Mouse (Mus musculus): Measurements from ENCODE around the gene Cfap99. TPM values are rescaled to one million over a fixed set of nuclear protein-coding genes. Genes with fewer than 3 reads are reported as not detected.

Cfap99 gene
- polyA plus RNA-seq (2017; shearing (Covaris generic)), result not detected

DNA sequence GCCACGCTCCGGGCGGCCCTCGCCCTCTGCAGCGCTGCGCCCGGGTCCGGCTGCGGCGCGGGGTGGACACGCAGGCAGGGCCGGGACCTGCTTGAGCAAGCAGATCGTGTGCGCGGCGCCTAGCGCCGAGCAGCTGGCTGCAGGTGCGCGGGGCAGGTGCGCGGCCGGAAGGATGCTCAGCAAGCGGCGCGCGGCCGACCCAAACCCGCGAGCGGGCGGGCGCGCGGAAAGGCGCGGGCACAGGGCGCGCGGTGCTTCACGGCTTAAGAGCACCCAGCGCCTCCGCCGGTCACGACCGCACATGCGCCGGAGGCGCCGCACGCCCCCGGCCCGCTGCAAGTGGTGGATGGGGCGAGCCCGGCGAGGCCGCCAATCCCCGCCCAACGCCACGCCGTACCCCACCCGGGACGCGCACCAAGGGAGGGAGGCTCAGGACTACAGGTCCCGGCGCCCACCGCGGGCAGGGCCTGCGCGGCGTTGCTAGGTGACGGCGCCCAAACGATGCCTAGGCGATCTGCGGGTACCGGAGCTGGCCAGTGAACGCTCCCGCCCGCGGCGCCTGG lies at the start of gene Cfap99, which contains the start of gene Zfyve28:
Cfap99 (plus strand) TSS at position 447 of the 563 bp plus-strand sequence.
Zfyve28 (minus strand) TSS at position 296 of the 563 bp plus-strand sequence.

GRCm38 (mm10) chr5:34336097-34336774 lies 47.8 kb downstream of the Cfap99 start, which contains the start of gene Rnf4:
Rnf4 (plus strand) TSS chr5:34336289.

DNA sequence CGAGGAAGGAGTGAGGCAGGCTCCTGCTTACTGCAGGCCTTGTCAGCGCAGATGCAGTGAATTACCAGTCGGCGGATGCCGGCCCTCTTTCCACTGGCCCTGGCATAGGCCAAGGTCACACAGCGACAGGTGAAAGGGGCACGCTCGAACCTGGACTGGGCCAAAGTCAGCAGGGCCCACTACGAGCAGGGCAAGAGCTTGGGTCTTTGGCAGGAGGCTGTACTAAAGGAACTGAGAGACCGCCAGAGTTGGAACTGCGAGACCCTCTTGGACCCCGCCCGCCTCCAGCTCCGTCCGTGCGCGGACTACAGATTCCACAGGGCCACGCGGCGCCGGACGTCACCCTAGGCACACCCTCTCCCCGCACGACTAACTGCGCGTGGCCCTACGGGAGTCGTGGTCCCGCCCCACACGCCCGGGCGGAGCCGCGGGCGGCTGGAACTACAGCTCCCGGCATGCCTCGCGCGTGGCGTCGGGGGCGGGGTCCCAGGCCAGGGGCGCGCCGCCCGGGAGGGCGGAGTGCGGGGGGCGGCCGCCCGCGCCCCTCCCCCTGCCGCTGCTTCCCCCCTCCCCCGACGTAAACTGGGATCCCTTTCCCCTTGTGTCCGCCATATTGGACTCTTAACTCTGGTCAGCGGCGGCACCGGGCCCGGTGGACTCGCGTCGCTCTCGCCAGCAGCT lies 81.1 kb downstream of the Cfap99 start, which contains the start of gene Fam193a:
Fam193a (plus strand) TSS at position 593 of the 681 bp plus-strand sequence.

Other genes starting within 250 kb of the Cfap99 start
- 0.42 TPM for gene Poln, start 119.2 kb upstream of the Cfap99 start, polyA plus RNA-seq (2017; shearing (Covaris generic))
- gene Haus3, start 119.1 kb upstream of the Cfap99 start, polyA plus RNA-seq (2017; shearing (Covaris generic)), result 81.8 TPM
- 56.6 TPM for gene Mxd4, start 100.9 kb upstream of the Cfap99 start, polyA plus RNA-seq (2017; shearing (Covaris generic))
- gene Zfyve28, start 151 bp upstream of the Cfap99 start, polyA plus RNA-seq (2017; shearing (Covaris generic)), result 3.8 TPM
- gene Rnf4, start 47.7 kb downstream of the Cfap99 start, polyA plus RNA-seq (2017; shearing (Covaris generic)), result 162 TPM
- 7.8 TPM for gene Fam193a, start 81.3 kb downstream of the Cfap99 start, polyA plus RNA-seq (2017; shearing (Covaris generic))
- 31.8 TPM for gene Tnip2, start 225.4 kb downstream of the Cfap99 start, polyA plus RNA-seq (2017; shearing (Covaris generic))
- gene Sh3bp2, start 237.2 kb downstream of the Cfap99 start, polyA plus RNA-seq (2017; shearing (Covaris generic)), result 17.6 TPM